Mouse (Mus musculus) midbrain, postnatal 0 days (tissue): ENCODE results near the gene Gm9918. TPM values are rescaled to one million over a fixed set of nuclear protein-coding genes. Genes with fewer than 3 reads are reported as not detected.

Source experiments
- ATAC-seq: fragments of 200-750 bp; cut with Nextera tagmentation; 2 replicates; pipeline ENCODE4 v1.8.0; 2017; ENCODE audit warnings: moderate number of reproducible peaks, mild to moderate bottlenecking, moderate TSS enrichment, moderate library complexity; ENCODE audit not compliant: low FRiP score
- DNase-seq: peaks from one replicate; pipeline ENCODE4 v3.0.0-alpha.2; 2015; ENCODE audit warnings: low spot score
- H3K27ac ChIP-seq: fragments of 300-500 bp; sonication (generic); 2 replicates; pipeline ENCODE4 v1.5.1; 2014; ENCODE audit warnings: low read depth, mild to moderate bottlenecking, low read length, mixed read lengths
- H3K27me3 ChIP-seq: fragments of 300-500 bp; sonication (generic); 2 replicates; pipeline ENCODE4 v1.6.1; 2014; ENCODE audit warnings: low read length, control low read depth, mixed read lengths; ENCODE audit not compliant: insufficient read depth
- H3K36me3 ChIP-seq: fragments of 300-500 bp; sonication (generic); 2 replicates; pipeline ENCODE4 v1.6.1; 2014; ENCODE audit warnings: low read length, control low read depth, mixed read lengths; ENCODE audit not compliant: insufficient read depth
- H3K4me1 ChIP-seq: fragments of 300-500 bp; sonication (generic); 2 replicates; pipeline ENCODE4 v1.6.1; 2014; ENCODE audit warnings: mild to moderate bottlenecking, control low read depth, antibody characterized with exemption, low read length, mixed read lengths; ENCODE audit not compliant: insufficient read depth
- H3K4me2 ChIP-seq: fragments of 300-500 bp; sonication (generic); 2 replicates; pipeline ENCODE4 v1.6.1; 2014; ENCODE audit warnings: low read depth, mild to moderate bottlenecking, low read length, mixed read lengths; ENCODE audit not compliant: poor library complexity, severe bottlenecking
- H3K4me3 ChIP-seq: fragments of 300-500 bp; sonication (generic); 2 replicates; pipeline ENCODE4 v1.5.1; 2014; ENCODE audit warnings: low read depth, mild to moderate bottlenecking, low read length, moderate library complexity
- H3K9ac ChIP-seq: fragments of 300-500 bp; sonication (generic); replicated peaks from 2 replicates; pipeline ENCODE4 v1.6.1; 2014; ENCODE audit warnings: mild to moderate bottlenecking, low read length, moderate library complexity, mixed read lengths; ENCODE audit not compliant: poor library complexity, severe bottlenecking
- H3K9me3 ChIP-seq: fragments of 300-500 bp; sonication (generic); 2 replicates; pipeline ENCODE4 v1.6.1; 2016; ENCODE audit warnings: low read length, control low read depth
- CTCF ChIP-seq: IDR thresholded peaks from 2 replicates; pipeline ENCODE4 v1.5.1; 2016; ENCODE audit warnings: antibody characterized with exemption, mild to moderate bottlenecking
- WGBS: fragments of 180-500 bp; shearing (Covaris S2); extraction: QIAGEN DNeasy Blood & Tissue Kit; methylation state at CpG from one replicate; pipeline ENCODE4 v1.1.7; 2014; 5-methylcytosine and 5-hydroxymethylcytosine counted together
- polyA plus RNA-seq: library from polyadenylated mRNA; unstranded; fragments of >200 nt; fragmentation: Nextera tagmentation; extraction: Ambion mirVana; gene quantifications from 2 replicates; pipeline ENCODE4 v1.2.1, GENCODE M21; 2015
- total RNA-seq: library from RNA; depleted of rRNA; stranded (reverse); fragments of >200 nt; gene quantifications from 2 replicates; pipeline ENCODE4 v1.2.3, GENCODE M21; 2014

Gm9918 gene
- total and polyA plus RNA-seq, 2 experiments from 2014 or later, result not detected

- no peaks in the 10 kb centered on the region for H3K9me3 ChIP-seq
Observed at GRCm38 (mm10) chr15:102278726-102279091, 8.3 kb downstream of the Gm9918 start.

GRCm38 (mm10) chr15:102279092-102279782, 8.9 kb downstream of the Gm9918 start, which contains the start of gene Mfsd5:
Gene Mfsd5 (plus strand): TSS chr15:102279454.
- ATAC-seq (peak; percentile 94), DNase-seq (peak; percentile 90)
- peaks cover 6% of the 10 kb centered on the region; the same call in 1 of the 2 replicates for H3K4me1 ChIP-seq
- peak; percentile 48 for TF ChIP-seq CTCF
- H3K27me3 ChIP-seq, result no peaks in the 10 kb centered on the region
- WGBS, result under 1% methylated on average over 65 of the region's 65 CpGs
- H3K36me3 ChIP-seq, result peaks cover 20% of the 10 kb centered on the region
- peak within 1 kb of the TSS; percentile 80 for H3K4me3 ChIP-seq
- no peaks in the 10 kb centered on the region for H3K9me3 ChIP-seq
- H3K9ac ChIP-seq, result peak within 1 kb of the TSS; percentile 78
- H3K27ac ChIP-seq, result peak within 1 kb of the TSS; percentile 76
- peak within 1 kb of the TSS; percentile 88 for H3K4me2 ChIP-seq

More at GRCm38 (mm10) chr15:102278726-102279091, 8.3 kb downstream of the Gm9918 start:
- Histone ChIP-seq H3K9ac (peak overlapping the region; percentile 78; the same call in 1 of the 2 replicates), H3K4me1 (peaks cover 6% of the 10 kb centered on the region; the same call in 1 of the 2 replicates), H3K4me3 (peak overlapping the region; percentile 80), H3K27me3 (no peaks in the 10 kb centered on the region), H3K4me2 (peak overlapping the region; percentile 88), H3K27ac (peak overlapping the region; percentile 76; the same call in 1 of the 2 replicates), H3K36me3 (peaks cover 20% of the 10 kb centered on the region)
- WGBS, result 35% methylated on average over 7 of the region's 7 CpGs
- DNase-seq (no peak), ATAC-seq (no peak)
- no peak for TF ChIP-seq CTCF

DNA sequence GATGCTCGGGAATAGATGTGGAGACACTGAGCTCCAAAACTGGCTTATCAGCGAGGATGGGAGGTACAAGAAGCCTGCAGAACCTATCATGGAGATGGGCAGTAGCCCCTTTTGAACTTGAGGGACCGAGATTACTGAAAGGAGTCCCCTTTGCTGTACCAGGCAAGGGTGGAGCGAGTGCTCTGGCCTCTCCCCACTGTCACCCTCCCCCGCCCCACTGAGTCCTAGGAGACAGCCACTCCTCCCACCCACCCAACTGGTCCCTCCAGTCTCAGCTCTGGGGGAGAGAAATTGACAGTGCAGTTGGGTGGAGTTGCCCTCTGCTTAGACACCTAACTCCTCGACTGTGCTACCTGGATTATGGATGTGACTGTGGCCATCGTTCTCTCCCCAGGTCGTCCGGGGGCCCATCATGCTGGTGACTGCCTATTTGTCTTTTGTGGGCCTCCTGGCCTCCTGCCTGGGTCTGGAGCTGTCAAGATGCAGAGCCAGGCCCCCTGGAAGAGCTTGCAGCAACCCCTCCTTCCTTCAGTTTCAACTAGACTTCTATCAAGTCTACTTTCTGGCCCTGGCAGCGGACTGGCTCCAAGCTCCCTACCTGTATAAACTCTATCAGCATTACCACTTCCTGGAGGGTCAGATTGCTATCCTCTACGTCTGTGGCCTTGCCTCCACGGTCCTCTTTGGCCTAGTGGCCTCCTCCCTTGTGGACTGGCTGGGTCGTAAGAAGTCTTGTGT, 9.6 kb downstream of the Gm9918 start:
- no peaks in the 10 kb centered on the region for H3K9me3 ChIP-seq
- H3K4me2 ChIP-seq, result peak overlapping the region; percentile 88
- DNase-seq (no peak), ATAC-seq (peak; percentile 45)
- peaks cover 6% of the 10 kb centered on the region; the same call in 1 of the 2 replicates for H3K4me1 ChIP-seq
- 35% methylated on average over 13 of the region's 13 CpGs for WGBS
- no peaks in the 10 kb centered on the region for H3K27me3 ChIP-seq
- peaks cover 20% of the 10 kb centered on the region for H3K36me3 ChIP-seq
- H3K4me3 ChIP-seq, result peak overlapping the region; percentile 80
- TF ChIP-seq CTCF, result no peak
- peak overlapping the region; percentile 78 for H3K9ac ChIP-seq
- H3K27ac ChIP-seq, result peak overlapping the region; percentile 76

DNA sequence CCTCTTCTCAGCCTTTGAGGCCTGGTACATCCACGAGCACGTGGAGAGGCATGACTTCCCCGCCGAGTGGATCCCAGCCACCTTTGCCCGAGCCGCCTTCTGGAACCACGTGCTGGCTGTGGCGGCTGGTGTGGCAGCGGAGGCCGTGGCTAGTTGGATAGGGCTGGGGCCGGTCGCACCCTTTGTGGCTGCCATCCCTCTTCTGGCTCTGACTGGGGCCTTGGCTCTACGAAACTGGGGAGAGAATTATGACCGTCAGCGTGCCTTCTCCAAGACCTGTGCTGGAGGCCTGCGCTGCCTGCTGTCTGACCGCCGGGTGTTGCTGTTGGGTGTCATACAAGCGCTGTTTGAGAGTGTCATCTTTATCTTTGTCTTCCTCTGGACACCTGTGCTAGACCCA, 10.3 kb downstream of the Gm9918 start:
- no peak overlapping the region for H3K9ac ChIP-seq
- 96% methylated on average over 19 of the region's 19 CpGs for WGBS
- TF ChIP-seq CTCF, result no peak
- H3K4me1 ChIP-seq, result peaks cover 6% of the 10 kb centered on the region; the same call in 1 of the 2 replicates
- ATAC-seq, result no peak
- no peak overlapping the region for H3K27ac ChIP-seq
- no peak overlapping the region for H3K4me3 ChIP-seq
- DNase-seq, result no peak
- no peaks in the 10 kb centered on the region for H3K27me3 ChIP-seq
- peak overlapping the region; percentile 88; the same call in 1 of the 2 replicates for H3K4me2 ChIP-seq
- H3K36me3 ChIP-seq, result peaks cover 20% of the 10 kb centered on the region
- no peaks in the 10 kb centered on the region for H3K9me3 ChIP-seq

- Histone ChIP-seq H3K27me3 (no peaks in the 10 kb centered on the region), H3K36me3 (peaks cover 20% of the 10 kb centered on the region), H3K4me3 (no peak overlapping the region), H3K9ac (no peak overlapping the region), H3K4me1 (peaks cover 6% of the 10 kb centered on the region; the same call in 1 of the 2 replicates), H3K27ac (no peak overlapping the region), H3K9me3 (no peaks in the 10 kb centered on the region), H3K4me2 (no peak overlapping the region)
- no peak for TF ChIP-seq CTCF
- no peak for ATAC-seq
- DNase-seq, result no peak
- WGBS, result 89% methylated on average over 8 of the region's 8 CpGs
Observed at GRCm38 (mm10) chr15:102282463-102283292, 12.3 kb downstream of the Gm9918 start.
